Mouse (Mus musculus) adrenal gland, adult (tissue): ENCODE measurements around the gene Pabpc1l.
A peak's percentile ranks its signal among the peaks of the same experiment; 100 is the strongest.

ENCODE experiments used
- DNase-seq, 2 experiments: peaks; one replicate each; pipeline ENCODE4 v3.0.0; 2022 to 2023; ENCODE audit warnings: low spot score in 1 of 2; ENCODE audit not compliant: inconsistent age in 2 of 2

The Pabpc1l gene

DNA sequence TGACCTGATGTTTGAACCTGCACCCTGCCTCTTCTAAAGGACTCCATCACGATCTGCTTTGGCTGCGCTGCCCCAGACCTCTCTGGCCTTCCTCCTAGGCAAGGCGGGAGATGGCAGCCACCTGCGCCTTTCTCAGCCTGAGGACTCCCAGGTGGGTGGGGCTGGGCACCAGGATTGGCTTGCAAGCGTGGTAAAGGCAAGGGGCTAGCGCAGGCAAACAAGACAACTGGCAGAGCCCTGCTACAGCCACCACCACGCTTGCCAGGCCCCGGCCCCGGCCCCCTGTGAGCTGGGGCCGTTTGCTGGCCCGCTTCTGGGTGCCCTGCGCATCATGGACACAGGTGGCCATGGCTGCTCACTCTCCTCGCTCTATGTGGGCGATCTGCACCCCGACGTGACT lies at the start of gene Pabpc1l:
Gene Pabpc1l, plus strand, starts transcription at position 301 of the 400 bp plus-strand sequence.
- DNase-seq: no peak

DNA sequence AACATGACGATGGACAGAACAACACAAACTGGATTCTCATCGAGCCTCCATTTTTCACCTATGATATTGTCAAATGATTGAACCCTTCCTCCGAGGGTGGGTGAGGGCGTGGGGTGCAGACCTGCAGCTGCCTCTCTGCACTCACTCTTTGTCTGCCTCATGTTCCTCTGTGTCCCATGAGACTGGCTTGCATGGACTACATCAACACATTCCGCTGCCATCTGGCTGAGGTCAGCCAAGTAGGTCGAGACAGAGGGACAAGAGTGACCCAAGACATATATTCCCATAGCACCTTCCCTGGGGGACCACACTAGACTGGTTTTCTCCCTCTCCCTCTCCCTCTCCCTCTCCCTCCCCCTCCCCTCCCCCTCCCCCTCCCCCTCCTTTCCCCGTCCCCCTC lies 48.8 kb upstream of the Pabpc1l start:
- peak in 1 of 2 experiments; percentile 60 for DNase-seq

DNA sequence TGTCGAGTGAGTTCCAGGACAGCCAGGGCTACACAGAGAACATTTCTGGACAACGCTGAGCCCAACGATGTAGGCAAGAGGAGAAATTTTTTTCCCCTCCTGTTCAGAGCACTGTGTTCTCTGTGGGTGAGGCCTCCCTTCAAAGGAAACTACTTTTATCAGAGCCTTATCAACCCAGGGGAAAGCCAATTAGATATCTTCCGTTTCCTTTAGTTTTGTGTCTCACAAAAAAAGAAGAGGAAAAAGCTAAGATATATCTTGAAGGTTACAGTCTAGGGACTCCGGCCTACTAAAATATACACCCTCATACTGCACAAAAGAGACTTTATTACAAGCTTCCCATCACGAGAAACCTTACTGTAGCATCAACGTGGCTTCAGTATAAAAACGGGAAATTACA lies 38.0 kb upstream of the Pabpc1l start:
- DNase-seq: no peak

DNA sequence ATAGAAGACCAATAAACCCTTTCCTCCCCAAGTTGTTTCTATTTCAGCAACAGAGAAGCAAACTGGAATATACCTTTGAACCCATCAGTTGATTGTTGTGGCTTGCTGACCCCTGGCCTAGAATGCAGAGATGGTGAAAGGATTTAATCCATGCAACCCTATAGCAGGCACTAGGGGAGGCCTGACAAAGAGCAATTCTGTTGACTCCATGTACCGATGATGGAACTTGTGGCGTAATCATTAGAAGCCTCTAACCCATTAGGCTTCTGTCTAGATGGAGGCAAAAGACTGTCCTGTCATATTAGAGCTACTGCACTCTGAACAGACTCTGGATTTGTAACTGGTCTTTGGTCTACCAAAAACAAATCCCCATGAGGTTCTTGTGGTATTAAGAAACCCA lies 32.4 kb upstream of the Pabpc1l start:
- peak in 1 of 2 experiments; percentile 24 for DNase-seq

DNA sequence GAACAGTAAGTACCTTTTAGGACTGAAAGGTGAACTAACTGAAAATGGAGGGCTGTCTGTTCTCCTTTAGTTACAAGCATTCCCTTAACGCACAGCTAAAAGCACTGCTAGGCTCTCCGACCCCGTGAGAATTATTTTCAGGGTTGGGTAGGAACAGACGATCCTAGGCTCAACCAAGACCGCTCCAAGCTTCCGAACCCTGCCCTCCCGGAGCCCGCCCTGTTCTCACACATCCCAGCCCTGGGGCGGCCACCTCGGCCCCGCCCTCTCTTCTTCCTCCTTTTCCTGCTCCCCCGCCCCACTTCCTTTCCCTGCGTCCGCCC lies 30.6 kb upstream of the Pabpc1l start, which contains the start of gene Ywhab:
Gene Ywhab, plus strand, starts transcription at position 307 of the 323 bp plus-strand sequence.
- no peak for DNase-seq

DNA sequence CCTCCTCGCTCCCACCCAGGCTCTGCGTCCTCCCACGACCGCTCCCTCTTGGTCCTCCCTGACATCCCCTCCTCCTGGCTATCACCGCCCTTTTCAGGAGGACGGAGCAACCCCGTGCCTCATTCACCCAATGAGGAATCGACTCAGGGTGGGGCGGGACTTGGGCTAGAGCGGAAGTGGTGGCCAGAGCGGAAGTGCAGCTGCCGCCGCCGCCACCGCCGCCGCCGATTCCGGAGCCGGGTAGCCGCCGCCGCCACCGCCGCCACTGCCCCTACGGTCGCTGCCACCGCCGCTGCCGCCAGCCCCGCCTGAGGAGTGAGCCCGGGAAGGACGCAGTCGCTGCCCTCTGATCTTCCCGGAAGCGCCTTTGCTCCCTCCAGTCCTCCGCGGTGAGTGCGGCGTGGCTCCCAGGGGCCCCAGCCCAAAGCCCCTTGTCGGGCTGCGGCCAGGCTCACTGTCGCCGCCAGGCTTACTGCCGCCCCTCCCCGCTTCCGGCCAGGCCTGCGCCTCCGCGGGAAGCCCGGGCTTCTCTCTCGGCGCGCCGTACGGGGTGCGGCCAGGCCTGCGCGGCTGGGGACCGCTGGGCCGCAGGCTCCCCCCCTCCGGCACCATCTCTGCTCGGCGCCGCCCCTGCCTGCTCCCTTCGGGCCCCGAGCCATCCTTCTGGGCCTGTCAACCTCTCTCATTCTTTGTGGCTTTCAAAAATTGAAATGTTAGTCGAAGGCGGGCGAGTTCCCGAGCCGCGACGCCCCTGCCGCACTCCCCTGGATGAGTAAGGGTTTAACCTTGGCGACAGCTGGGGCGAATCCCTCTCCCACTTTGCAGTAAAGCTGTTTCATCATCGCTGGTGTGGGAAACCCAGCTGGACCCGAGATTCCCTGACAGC lies 30.0 kb upstream of the Pabpc1l start:
- DNase-seq: peak; percentile 97 to 98

DNA sequence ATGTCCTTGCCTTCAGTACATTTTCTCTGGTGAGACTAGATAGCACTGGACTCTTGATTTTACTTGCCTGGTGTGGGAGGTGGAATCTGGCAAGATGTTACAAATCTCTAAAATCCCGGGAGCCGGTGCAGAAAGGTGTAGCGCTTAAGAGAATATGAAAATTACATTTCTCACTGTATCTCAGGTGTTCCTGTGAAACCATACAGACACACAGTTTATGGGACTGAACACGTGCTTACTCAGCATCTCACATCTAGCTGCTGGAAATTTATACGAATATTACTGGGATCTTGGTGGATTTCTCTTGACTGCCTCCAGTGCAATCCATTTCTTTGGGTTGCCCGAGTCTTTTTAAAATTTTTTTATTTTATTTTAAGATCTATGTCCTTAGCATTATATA lies 29.0 kb upstream of the Pabpc1l start:
- DNase-seq: no peak

DNA sequence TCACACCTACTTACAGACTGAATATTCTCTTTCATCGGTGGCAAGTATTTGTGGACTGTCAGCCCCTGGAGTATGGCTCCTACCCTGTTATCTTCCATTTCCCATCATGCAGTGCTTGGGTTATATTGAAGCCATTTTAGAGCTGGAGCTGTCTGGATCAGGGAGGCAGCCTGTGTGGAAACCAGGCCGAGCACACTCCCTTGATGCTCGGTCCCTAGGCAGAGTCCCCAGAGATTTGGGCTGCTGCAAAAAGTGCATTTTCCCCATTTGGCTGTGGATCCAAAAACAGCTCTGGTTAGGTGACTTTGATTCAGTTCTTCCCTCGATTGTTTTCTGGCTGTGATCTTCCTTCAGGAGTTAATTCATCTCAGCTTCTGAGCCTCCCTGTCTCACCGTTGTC lies 28.4 kb upstream of the Pabpc1l start:
- peak in 1 of 2 experiments; percentile 47 for DNase-seq

DNA sequence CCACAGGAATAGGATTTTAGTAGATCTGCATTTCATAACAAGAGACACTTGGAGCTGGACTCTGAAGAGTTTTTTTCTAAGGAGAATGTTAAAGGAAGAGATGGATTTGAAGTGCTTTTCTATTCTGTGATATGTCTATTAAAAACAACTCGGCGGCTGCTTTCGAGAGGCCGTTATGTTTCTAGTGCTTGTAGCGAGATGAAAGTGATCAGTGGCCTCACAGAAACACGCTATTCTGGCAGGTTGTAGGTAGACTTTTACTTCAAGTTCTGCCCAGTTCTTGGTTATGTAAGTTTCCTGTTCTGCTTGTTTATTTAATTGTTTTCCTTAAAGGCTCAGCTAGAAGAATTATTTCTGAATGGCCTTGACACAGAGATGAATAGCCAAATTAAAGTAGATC lies 26.3 kb upstream of the Pabpc1l start:
- DNase-seq: peak in 1 of 2 experiments; percentile 62

DNA sequence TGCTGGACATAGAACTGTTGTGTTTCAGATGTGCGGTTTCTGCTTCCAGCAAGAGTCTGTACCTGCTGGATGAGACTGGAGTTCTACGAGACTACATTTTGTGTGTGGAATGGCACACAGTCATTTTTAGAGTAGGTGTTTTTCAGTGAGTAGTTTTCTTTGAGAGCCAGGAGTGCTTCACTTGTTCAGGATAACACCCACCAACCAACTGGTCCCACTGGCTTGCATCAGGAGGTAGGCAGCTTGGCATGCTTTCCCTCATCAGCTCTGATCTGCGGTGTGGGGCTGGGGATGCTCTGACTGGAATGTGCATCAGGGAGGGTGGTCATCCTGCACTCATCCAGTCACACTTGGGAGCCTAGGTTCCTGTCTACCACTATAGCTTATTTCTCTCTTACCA lies 22.6 kb upstream of the Pabpc1l start:
- DNase-seq: no peak

DNA sequence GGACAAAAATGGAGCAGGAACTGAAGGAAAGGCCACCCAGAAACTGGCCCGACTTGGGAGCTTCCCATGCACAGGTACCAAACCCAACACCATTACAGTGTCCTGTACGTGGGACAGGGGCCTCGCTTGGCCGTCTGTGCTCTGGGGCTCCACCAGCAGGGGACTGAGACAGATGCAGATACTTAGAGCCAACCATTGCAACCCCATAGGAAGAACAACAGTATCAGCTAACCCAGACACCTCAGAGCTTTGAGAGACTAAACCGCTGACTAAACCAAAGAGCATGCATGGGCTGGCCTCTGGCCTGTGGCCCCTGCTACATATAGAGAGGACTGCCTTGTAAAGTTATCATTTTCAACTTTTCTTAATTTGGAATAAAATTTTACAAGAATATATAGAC lies 20.7 kb upstream of the Pabpc1l start:
- DNase-seq: no peak

DNA sequence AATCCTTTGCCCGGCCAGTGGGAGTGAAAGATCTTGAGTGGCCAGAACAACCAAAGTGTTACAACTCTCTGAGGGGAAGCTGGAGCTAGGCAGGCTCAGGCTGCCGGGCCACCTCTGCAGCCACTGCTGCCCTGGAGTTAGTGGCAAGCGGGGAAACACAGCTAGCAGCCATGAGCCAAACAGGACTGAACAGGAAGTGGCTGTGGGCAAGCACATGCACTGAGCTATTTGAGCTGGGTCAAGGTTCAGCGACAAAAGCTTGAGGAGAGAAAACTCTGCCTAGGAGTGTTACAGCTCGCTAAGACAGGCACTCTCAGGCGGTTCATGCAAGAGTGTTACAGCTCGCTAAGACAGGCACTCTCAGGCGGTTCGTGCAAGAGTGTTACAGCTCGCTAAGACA lies 18.3 kb upstream of the Pabpc1l start:
- peak in 1 of 2 experiments; percentile 67 for DNase-seq

DNA sequence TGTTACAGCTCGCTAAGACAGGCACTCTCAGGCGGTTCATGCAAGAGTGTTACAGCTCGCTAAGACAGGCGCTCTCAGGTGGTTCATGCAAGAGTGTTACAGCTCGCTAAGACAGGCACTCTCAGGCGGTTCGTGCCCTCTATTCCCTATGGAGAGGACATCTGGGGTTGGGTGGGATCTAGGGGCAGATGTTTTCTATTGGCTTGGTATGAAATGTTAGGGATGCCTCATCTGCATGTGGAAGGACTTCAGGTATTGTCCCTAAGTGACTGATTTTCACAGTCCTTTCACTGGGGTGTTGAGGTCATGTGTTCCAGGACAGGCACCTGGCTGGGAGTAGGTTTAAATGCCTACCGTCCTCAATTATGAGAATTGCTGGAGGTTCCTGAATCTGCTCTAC lies 17.7 kb upstream of the Pabpc1l start:
- no peak for DNase-seq

DNA sequence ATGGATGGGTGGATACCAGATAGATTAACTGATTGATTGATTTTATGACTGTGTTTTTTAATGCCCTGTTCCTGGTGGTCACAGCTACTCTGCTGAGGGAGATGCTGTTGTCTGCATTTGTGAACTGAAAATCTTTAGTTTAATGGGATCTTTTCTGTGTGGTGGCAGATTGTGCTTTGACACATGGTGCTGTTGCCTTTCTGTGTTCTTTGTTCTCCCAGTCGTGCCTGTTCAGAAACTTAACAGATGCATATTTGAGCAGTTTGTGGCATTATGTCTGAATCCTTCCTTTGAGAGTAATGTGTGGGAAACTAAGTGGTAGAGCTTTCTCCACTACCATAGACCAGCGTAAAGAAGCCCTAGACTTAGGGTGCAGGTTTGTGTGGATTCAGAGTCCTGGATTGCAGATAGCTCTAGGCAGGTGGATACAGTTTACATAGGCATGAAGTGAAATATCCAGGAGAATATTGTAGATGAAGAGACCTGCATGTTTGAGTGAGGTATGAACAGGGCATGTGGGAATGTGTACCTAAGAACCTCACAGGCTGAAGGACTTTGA lies 17.2 kb upstream of the Pabpc1l start:
- no peak for DNase-seq

DNA sequence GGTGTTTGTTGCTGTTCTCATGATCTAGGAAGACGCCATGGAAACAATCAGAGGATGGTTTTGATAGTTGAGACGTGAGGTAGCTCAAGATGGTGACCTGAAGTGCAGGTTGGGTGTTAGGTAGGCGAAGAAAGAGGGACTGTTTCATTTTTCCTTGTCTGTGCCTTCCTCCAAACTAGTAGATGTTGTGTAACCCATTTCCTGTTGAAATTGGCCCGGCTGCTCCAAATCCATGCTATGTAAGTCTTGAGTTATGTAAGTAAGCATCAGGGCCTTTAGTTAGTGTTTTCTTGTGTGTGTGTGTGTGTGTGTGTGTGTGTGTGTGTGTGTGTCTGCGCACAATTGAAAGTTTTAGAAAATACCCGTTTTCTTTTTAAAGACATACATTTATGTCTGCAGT lies 16.0 kb upstream of the Pabpc1l start:
- DNase-seq: no peak

DNA sequence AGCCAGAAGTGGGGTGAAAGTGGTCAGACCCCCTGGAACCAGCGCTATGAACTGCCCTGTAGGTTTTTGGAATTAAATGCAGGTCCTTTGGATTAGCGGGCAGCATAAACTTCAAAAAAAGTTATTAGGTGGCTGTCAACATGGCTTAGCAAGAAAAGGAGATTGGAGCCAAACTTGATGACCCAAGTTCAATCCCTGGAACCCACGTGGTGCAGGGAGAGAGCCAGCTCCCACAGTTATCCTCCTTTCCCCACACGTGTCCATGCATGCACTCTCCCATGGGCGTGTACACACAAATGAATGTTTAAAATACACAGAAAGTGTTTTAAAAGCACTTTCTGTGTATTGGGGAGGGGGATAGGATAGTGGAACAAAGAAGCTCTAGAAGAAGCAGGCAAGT lies 14.8 kb upstream of the Pabpc1l start:
- DNase-seq: no peak

DNA sequence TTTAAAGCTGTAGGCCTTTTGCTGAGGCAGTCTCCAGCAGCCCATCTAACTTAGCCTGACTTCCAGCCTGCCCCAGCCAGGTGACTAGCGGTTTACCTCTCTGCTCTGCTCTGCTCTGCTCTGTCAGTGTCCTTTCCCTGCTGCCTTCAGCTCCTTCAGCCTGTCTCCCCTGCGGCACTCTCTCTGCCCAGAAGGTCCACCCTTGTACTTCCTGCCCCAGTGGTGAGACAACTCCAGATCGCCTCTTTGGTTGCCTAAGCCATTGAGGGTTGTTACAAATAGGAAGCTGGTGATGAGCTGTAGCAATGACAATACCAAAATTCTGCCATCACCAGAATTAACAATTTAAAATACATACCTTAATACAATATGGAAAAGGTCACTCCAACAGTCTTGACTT lies 14.3 kb upstream of the Pabpc1l start:
- DNase-seq: no peak

DNA sequence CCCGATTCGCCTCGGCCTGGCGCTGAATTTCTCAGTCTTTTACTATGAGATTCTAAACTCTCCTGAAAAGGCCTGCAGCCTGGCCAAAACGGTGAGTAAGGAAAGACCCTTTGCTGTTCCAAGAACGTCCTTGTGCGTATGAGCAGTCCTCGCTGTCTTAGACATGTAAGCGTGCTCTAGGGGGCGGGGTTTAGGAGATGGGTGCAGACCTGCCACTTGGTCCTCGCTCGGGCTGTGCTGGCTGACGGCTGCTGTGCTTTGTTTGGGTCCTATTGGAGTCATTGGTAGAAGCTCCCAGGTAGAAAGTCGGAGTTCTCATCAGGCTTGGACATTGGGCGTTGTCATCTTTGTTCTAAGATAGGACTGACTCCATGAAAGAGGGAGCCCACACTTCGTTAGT lies 9.9 kb upstream of the Pabpc1l start:
- no peak for DNase-seq

DNA sequence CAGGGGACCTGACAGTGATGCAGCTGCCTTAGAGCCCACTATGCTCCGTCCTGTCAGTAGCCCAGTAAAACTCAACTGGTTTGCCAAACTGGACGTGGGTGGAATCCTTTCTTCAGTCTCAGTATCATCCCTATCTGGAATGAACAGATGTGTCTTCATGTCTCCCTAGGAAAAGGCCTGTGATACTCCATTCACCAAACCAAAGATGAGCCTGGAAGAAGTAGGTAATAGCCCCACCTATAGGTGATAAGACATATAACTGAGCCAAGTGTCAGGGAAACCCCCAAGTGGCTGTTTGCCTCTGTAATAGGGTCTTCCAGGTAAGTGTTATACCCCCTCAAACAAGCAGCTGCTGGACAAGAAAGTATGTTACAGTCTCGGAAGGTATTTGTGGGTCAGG lies 6.3 kb upstream of the Pabpc1l start:
- no peak for DNase-seq

DNA sequence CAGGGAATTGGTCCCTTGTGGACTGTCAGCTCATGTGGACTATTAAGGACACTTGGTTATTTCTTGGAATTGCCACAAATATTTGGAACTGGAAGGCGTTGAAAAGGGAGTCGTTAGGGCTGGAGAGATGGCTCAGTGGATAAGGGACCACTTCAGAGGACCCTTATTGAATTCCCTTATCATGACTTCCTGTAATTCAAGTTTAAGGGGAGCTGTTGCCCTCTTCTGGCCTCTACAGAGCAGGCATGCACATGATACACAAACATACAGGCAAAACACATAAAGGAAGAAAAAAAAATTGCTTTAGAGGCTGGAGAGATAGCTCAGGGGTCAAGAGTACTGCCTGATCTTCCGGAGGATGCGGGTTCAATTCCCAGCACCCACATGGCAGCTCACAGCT lies 5.3 kb upstream of the Pabpc1l start:
- no peak for DNase-seq

DNA sequence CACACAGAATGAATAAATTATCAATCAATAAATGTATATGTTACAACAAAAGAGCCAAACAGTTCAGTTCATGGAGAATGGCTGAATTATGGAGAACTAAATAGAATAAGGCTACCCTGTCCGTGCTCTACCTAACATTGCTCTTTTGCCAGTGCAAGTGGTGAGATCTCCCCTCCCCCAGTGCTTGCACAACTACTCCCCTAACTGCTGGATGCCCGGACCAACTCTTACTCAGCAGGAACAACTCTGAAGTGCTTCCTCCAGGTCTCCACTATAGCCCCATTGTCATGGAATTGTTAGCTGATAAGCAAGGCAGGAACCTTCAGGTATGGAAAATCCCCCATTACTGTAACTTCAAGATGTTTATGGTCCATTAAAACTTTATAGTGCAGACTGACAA lies 3.1 kb upstream of the Pabpc1l start:
- DNase-seq: no peak

DNA sequence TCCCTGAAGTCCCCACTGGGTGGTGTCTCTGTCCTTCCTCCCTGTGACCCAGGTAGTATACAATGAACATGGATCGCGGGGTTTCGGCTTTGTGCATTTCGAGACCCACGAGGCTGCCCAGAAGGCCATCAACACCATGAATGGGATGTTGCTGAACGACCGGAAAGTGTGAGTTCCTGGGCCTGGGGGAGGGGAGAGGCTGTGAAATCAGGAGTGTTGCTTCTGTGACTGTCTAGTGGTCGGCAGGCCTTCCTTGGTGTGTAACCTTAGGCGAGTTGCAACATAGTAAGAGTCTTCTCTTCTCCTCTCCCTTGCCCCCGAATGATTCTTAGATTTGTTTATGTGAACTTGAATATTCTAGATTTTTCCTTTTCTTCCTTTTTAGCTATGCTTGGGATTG lies 5.9 kb downstream of the Pabpc1l start:
- DNase-seq: no peak

DNA sequence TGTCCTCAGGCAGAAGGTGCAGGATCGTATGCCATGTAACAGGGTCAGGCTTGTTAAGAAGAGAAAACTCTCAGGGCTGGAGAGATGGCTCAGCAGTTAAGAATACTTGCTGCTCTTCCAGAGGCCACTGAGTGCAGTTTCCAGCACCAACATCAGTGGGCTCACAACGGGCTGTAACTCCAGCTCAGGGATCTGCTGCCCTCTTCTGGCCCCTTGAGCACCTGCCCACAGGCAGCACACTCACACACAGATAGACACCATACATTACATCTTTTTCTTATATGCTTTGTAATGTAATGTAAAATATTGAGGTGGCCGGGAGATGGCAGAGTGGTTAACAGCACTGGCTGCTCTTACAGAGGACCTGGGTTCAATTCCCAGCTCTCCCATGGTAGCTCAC lies 7.7 kb downstream of the Pabpc1l start:
- no peak for DNase-seq
